Mouse (Mus musculus) layer of hippocampus, adult 18-20 months (tissue): ENCODE data around the gene Zfp51. TPM values are rescaled to one million over a fixed set of nuclear protein-coding genes. Genes with fewer than 3 reads are reported as not detected.
"Not testable (repeated sequence)": the region's sequence is repeated elsewhere in the genome, so short reads cannot be mapped to it uniquely, and the experiment has no call there.

ENCODE experiments used
- DNase-seq, 2 experiments: peaks; one replicate each; pipeline ENCODE4 v3.0.0; 2022; ENCODE audit warnings: low spot score in 2 of 2
- long read RNA-seq: library from polyadenylated mRNA; stranded (forward); transcript quantifications from one replicate; pipeline ENCODE4 v2.0.0, GENCODE M21; 2021
- total RNA-seq, 2 experiments: library from RNA; stranded (reverse); gene quantifications; 2 replicates each; pipeline ENCODE4 v1.2.3; 2021

Gene Zfp51
- total RNA-seq: 1 to 10 TPM; 3.6 to 3.8 TPM
- long read RNA-seq, transcript Zfp51-201 (5 exons, 2,574 nt): major isoform, 6 of 7 reads
- long read RNA-seq, partial matches to known transcripts: 1 of 7 reads
- long read RNA-seq, other reads (novel, unspliced or antisense): 0 of 7 reads

DNA sequence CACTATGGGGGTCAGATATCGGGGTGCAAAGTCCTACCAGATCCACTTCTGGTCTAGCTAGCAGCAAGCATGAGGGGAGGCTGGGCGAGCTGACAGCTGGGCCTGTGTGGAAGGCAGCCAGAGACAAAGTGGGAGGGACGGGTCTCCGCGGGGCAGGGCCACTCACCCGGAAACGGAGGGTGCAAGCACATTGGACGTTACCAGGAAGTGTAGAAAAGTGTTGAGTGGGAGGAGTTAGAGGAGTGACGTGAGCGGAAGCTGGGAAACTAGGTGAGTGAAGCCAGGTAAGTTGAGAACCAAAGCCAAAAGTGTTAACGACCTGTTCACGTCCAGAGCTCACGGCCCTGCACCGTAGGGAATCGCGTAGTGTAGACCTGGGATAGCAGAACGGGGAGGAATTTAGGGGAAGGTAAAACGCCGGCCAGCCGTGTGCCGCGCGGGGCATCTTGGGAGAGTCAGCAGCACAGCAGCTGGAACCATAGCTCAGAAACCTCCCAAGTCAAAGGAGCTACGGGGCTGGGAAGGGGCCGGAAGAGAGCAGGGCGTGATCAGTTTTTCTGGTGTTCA is at the start of gene Zfp51:
Gene Zfp51, plus strand, starts transcription at position 237 of the 567 bp plus-strand sequence.
- peak; percentile 72 to 89 for DNase-seq

DNA sequence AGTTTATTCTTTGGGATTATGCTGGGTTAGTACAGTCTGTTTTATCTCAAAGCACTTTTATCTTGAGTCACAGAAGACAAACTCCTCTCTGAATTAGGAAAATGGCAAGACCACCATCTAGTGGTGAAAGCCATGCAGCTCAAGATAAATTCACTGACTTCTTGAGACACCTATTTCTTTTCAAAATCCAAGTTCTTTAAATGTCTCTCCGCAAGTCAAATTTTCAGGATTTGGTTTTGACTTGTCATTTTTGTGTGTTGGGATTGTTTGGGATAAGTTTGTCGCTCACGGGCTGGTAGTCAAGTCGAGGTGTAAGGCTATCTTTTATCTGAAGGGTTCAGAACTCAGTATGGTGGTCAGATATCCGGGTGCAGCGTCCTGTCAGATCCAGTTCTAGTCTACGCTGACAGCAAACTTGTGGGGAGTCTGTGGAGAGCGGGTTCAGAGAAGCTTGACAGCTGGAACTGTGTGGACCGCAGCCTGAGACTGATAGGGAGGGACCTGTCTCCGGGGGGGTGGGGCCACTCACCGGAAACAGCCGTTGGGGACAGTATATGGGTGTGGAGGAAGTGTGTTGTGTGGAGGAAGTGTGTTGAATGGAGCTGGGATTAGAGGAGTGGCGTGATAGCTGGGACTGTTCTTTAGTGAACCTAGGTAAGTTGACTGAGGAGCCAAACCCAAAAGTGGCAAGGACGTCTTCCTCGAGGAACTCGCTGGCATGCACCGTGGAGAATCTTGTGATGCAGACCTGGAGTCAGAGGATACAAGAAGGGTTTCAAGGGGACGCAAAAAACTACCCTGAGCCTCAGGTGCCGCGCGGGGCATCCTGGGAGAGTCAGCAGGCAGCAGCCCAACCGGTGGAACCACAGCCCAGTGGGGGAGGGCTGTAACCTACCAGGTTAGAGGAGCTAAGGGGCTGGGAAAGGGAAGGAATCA is 27.2 kb upstream of the Zfp51 start, which contains the start of gene Zfp54:
Gene Zfp54, plus strand, starts transcription at position 564 of the 936 bp plus-strand sequence.
- DNase-seq: peak; percentile 4 to 64

DNA sequence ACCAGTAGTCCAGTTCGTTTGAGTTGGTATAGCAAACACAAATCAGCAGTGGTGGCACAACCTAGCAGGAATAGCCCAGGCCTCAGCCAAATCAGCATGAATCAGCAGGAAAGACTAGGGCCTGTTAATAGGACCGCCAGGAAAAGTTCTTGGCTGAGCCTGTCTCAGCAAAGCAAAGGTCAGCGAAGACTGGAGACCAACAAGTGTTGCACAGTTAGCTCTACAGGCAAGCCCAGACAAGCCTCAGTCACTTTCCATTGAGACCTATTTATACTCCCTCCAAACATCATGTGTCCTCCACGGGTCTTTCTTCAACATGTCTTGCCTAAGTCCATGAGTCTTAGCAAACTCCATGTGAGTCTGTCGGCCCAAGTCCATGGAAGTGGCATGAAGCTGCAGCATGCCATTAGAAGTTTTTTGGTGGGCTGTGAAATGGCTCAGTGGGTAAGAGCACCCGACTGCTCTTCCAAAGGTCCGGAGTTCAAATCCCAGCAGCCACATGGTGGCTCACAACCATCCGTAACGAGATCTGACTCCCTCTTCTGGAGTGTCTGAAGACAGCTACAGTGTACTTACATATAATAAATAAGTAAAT is 11.3 kb upstream of the Zfp51 start:
- DNase-seq: not testable (repeated sequence)

DNA sequence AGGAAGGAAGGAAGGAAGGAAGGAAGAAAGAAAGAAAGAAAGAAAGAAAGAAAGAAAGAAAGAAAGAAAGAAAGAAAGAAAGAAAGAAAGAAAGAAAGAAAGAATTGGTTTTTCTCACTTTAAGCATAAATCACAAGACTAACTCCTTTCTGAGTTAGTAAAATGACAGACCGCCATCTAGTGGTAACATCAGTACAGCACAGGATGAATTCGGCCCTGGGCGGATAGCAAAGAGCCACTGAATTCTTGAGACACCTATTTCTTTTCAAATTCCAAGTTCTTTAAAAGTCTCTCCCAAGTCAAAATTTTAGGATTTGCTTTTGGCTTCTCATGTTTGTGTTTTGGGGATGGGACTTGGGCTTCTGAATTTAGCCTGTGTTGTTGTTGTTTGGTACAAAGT is 505 bp upstream of the Zfp51 start:
- DNase-seq: peak; percentile 61 to 90

DNA sequence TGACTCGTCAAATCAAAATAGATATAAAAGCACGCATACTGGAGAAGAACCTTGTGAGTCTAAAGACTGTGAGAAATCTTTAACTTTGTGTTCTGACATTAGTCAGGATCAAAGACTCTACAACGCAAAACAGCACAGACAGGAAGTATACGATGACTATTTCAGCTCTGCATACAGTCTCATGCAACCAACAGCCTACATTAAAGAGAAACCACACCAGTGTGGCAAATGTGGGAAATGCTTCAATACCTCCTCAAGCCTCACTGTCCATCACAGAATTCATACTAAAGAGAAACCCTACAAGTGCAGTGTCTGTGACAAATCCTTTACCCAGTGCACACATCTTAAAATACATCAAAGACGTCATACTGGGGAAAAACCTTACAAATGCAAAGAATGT is 13.4 kb downstream of the Zfp51 start:
- DNase-seq: no peak

DNA sequence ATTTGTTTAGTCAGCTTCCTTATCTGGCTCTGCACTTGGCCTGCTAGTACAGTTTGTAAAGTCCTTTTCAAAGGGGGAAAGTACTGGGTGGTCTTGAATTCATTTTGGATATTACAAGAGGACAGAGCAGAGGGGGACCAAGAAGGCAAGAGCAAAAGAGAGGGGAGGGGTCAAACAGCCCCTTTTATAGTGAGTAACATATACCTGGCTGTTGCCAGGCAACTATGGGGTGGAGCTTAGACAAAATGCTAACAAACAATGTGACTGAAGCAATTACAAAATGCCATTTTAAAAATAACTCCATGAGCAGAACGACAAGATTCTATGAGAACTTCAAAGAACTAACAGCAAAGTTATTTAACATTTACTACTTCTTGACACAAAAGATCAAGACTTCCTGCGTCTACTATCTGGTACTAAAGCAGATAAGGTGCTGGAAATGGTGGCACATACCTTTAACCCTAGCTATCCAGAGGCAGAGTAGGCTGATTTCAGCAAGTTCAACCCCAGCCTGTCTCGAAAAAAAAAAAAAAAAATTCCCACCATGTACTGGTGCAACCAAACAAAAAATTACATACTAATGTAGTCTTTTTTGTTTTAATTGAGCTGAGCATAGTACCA is 22.0 kb downstream of the Zfp51 start:
- DNase-seq: no peak

DNA sequence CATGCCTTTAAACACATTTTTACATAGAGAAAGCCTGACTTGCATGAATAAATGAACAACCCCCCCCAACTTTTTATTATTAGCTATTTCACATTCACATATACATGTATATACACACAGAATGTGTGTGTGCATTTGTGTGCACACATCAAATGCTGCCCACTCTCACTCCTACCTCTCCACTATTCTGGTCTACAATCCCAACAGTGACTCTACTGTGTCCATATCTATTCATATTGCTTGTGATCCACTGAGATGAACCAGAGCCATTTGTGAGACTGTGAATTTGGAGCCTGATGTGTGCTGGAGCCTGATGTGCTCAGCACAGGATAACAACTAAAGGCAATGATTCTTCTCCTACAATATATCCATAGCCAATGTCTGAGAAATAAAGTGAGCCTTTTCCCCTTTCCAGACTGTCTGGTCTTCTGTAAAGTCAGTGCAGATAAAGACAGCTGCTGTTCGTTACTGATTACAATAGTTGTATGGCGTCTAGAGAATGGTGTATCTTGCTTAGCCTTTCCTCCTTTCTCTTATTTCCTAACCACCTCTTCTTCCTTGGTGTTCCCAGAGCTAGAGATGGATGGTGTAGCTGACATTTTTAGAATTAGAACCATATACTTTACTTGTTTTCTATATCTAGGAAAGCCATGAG is 22.6 kb downstream of the Zfp51 start:
- DNase-seq: no peak

DNA sequence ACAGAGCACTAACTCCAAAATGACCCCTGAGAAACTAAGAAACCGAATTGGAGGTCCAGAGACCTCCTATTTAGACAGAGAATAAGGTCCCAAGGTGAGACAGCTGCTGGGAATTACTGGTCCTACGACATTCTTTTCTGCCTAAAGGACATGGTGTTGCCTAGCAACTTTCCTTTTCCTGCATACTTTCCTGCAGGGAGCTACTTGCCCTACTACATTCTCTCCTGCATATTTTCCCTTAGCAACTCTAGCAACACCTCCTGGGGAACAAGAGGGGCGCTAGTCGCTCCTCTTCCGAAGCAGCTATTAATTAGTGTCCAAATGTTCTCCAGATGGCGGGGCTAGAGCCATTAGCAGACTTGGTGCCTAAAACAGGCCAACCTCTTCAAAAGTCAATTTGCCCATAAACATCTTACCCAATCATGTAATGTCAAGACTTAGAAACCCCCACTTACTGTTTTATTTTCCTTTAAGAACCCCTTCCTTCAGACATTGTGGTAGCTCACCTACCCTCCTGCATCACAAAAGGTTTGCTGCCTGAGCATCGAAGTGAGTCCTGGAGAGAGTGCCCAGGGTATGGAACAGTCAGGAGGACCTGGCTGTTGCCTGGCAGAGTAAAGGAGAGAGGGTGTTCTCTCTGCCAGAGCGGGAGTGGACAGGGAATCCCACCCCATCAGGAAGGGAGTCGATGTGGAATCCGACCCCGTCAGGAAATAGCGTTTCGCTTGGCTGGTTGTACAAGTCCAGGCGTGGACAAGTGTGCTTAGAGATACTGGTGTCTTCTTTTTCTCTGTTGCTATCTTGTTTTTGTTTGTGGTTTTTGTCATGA is 23.4 kb downstream of the Zfp51 start:
- DNase-seq: no peak

DNA sequence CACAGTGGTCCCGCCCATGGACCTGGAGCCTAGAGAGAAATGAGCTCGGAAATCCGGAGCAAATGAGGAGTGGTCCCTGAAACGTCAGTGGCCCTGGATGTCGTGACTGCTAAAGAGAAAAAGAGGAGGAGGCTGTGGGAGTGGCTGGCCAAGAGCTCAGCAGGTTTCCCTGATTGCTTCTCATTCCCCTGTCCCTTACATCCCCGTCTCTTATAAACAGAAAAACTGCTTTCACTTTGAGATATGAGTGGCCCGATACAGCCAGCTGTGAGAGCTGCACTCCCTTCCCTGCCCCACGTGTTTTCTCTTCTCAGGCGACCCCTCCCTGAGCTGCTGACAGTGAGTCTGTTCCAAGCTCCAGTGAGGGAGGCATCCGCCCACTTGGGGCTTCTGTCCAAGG is 24.6 kb downstream of the Zfp51 start:
- DNase-seq: not testable (repeated sequence)

DNA sequence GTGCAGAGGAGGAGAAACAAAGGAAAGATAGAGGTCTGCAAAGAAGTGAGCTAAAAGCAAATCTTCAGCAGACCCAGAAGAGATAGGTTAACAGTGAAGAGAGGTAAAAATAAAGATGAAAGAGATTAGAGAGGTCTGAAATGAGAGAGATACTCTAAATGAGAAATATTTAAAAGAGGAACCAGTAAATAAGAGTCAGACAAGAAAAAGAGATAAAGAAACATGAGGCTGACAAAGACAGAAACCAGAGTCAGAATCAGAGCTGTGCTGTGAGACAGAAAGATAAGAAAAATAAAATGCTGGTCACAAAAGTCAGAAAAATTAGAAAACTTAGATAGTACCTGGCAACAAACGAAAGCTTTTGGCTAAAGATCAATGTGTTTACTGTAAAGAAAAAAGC is 25.1 kb downstream of the Zfp51 start:
- DNase-seq: not testable (repeated sequence)

DNA sequence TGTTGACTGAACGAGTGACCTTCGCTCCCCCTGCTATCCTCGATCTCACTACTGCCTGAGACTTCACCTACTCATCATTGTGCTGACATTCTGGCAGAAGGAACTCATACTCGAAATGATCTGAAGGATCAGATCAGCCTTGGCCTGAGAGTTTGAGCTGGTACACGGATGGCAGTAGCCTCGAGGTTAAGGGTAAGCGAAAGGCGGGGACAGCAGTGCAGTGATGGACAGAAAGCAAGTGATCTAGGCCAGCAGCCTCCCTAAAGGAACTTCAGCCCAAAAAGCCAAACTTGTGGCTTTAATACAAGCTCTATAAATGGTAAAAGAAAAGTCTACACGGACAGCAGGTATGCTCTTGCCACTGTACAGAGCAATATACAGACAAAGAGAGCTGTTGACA is 26.2 kb downstream of the Zfp51 start:
- DNase-seq: not testable (repeated sequence)

DNA sequence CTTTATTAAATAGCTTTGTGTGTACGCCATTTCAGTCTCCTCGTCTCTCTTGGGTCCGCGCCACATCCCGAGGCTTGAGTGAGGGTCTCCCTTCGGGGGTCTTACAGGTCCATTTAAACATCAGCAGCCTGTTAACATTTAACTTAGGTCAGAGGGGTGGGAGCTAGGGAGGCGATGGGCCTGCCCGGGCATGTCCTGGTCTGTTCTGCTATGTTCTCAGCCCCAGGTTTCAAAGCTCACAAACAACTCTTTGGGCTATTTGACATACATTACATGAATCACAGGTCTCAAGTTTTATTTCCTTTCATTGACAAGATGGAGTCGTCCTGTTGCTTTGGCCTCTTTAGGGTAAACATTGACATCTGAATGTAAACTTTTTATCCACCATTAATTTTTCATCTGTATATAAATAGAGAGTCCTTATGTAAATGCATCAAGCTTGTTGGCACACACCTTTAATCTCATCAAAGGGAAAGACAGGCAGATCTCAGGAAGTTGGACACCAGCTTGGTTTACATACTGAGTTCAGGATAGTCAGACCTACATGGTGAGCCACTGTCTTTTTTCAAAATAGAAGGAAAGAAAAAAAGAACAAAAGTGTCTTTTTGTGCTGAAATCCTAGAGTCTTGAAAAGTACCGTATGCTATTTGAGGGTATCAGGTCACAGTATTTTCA is 28.1 kb downstream of the Zfp51 start:
- DNase-seq: not testable (repeated sequence)

DNA sequence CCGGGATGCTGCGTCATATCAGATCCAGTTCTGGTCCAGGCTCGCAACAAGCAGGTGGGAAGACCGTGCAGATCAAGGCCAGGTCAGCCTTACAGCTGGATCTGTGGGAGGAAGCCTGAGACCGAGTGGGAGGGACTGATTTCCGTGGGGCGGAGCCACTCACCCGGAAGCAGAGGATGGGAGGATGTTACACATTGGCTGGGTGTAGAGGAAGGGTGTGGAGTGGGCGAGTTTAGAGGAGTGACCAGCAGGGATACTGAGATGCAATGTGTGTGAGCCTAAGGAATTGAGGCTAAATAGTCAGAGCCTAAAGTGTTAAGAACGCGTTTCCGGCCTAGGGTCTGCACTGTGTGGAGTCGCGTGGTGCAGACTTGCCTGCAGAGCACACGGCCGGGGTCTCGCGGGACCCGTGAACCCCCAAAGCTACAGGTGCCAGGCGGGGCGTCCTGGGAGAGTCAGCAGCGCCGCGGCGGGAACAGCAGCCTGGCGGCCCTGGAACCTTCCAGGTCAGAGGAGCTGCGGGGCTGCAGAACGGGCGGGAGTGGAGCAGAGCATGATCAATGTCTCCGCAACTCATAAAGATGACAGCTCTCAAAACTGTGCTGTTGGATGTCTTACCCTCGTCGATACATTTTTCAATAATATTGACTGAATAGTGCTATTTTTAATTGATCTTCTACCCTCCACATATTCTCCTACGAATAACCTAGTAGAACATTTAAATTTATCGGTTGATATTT is 38.8 kb downstream of the Zfp51 start, which contains the start of gene Zfp53:
Gene Zfp53, plus strand, starts transcription at position 239 of the 740 bp plus-strand sequence.
- DNase-seq: peak; percentile 79 to 85

DNA sequence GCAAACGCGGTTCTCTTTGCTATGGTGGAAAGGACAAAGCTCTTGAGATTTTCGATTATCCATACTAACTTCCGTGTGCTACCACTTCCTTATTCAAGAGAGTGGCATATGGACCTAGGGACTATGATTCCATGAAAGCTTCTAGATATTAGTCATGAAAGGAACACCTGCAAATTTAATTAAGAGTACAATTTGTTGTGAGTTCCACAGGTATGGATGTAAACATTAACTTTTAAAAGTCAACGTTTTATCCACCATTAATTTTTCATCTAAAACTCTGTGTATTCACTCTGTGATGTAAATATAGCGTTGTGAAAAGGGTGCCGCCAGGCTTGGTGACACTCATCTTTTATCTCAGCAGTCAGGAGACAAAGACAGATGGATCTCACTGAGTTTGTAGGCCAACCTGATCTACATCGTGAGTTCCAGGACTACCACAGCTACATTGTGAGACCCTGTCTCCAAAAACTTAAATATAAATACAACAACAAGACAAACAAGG is 39.4 kb downstream of the Zfp51 start:
- no peak for DNase-seq

DNA sequence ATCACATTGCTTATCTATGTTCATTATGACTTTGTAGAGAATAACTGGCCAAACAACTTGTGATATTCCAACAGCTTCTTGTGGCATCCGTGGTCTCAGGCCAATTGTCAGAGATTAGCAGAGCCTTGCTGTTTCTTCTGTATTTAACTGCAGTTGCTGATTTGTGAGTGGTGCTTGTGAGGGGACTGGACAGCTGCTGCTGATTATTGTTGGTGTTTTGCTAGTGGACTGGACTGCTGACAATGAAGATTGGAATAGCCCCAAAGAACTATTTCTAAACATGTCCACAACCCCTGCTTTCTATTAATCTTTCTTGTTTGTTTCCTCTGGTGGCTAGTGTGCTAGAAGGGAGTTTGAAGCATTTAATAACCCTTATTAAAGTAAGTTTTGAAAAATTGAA is 51.2 kb downstream of the Zfp51 start:
- DNase-seq: no peak

DNA sequence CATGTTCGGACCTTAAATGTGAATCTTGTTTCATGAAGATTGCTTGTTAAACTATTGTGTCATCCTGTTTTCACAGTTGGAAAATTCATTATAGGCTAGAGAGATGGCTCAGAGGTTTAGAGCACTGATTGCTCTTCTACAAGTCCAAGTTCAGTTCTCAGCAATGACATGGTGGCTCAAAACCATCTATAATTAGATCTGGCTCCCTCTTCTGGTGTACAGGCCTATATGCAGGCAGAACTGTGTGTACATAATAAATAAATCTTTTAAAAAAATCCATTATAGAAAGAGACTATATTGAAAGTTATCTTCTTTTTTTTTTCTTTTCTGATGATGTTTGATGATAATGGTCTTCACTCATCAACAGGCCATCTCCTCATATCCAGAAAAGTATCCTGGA is 54.4 kb downstream of the Zfp51 start:
- no peak for DNase-seq

DNA sequence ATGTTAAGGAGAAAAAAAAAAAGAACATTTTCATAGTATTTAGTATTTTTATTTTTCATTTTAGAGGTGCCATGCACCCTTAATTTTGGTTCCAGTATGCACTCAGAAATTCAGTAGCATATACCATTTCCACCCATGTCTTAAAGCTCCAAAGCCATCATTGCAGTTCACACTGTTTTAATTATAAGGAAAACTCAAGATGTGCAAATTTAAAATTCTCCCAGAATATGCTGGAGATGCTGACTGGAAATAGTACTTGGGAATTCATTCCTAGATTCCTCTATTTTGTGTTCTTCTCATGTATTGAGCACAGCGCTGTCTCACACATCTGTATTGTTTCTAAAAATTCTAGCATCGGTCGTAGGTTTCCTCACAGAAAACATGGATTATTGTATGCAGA is 56.1 kb downstream of the Zfp51 start:
- no peak for DNase-seq

DNA sequence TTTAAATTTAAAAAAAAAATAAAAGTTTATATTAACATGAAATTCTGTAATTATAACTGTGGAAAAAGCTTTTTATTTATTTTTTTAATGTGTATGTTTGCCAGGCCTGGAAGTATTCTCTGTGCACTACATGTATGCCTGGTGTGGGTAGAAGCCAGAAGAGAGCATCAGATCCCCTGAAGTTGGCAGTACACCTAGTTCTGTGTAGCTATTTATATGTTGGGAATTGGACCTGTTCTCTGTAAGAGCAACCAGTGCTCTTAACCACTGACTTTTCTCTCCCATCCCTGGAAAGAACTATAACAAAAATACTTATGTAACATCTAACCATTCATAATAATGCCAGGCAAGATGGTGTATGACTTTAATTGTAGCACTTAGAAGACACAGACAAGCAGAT is 59.6 kb downstream of the Zfp51 start:
- DNase-seq: peak in 1 of 2 experiments; percentile 13
